Mouse (Mus musculus) cerebellum, adult 2 months (tissue): ENCODE results near the gene Rere.

Experiments
- CTCF ChIP-seq: fragments of 200-500 bp; IDR thresholded peaks from 2 replicates; pipeline ENCODE4 v1.5.1; 2011; ENCODE audit warnings: low read depth, mild to moderate bottlenecking, control low read depth, low read length, moderate library complexity, borderline replicate concordance; ENCODE audit not compliant: insufficient read depth
- POLR2A ChIP-seq: fragments of 200-500 bp; IDR thresholded peaks from 2 replicates; pipeline ENCODE4 v1.6.1; 2011; ENCODE audit warnings: low read length, control low read depth, borderline replicate concordance; ENCODE audit not compliant: insufficient read depth

GRCm38 (mm10) chr4:150523351-150523750 is 241.9 kb downstream of the Rere start:
- TF ChIP-seq POLR2A (no peak), CTCF (no peak)
